Mouse (Mus musculus): ENCODE results near the gene Olfr543.
"Not testable (repeated sequence)": the region's sequence is repeated elsewhere in the genome, so short reads cannot be mapped to it uniquely, and the experiment has no call there.

Olfr543 gene

DNA sequence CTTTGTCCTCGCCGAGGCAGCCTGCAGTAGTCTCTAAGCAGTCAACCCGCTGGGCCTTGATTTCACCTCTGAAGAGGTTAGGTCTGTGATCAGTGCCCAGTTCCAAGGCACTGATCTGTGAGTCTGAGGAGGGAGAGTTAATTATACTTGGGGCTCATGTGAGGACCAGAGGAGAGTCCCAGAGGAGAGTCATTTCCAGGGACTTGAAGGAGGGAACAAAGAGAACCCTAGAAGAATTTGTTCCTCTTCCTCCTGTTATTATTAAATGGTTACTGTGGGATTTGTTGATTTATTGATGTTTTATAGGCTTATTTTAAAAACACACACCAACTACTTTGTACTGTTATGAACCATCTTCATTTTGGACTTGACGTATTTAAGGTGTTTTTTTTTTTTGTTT lies at the start of gene Olfr543:
Olfr543 (minus strand) TSS at position 101 of the 400 bp plus-strand sequence.
- DNase-seq, result no peak

DNA sequence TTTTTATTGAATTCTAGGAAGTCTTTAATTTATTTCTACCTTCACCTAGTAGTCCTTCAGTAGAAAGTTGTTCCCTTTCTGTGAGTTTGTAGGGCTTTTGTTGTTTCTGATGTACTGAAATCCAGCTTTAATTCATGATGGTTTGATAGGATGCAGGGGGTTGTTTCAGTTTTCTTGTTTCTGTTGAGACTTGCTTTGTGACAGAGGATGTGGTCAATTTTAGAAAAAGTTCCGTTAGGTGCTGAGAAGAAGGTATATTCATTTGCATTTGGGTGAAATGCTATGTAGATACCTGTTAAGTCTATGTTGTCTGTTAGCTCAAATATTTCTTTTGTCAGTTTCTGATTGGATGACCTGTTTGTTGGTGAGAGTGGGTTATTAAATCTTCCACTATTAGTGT lies 47.6 kb upstream of the Olfr543 start:
- no peak for DNase-seq

DNA sequence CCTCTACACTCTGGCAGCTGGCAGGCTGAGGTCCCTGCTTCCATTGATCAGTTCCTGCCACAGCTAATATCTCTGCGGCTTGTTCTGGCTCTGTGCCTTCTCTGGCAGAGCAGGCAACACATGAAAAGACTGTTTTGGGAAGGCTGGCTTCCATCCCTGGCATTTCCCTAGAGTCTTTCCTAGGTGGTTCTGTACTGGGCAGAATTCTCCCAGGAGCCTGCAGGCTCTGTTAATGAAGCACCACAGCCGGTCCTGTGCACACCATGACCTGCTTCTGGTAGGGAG lies 35.5 kb upstream of the Olfr543 start:
- DNase-seq, result no peak

DNA sequence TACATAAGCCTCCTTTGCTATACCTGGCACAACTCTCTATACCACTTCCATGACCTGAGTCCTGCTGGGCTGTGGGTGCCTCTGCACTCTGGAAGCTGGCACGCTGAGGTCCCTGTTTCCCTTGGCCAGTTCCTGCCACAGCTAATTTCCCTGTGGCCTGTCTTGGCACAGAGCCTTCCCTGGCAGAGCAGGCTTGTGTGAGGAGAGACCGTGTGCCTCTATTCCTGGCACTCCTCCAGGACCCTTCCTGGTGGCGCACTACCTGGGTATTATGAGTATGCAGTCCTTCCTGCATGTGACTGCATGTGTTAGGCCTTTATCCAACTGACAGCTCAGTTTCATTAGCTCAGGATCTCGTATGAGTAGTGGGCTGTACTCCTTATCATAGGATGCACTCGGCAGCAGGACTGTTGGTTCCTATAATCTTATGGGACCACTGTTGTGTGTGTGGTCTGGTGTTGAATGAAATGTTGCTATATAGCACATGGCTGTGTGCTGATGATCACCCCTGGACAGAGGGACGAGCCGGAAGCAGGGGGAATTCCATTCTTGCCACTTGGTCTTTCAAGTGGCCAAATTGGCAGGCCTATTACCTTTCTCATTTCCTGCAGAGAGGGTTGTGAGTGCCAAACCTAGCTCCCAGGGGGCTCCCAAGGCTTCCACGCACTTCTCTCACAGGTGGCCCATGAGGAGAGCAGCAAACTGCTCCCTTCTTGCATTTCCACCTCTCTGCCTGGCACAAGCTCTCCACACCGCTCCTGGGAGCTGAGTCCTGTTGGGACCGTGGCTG lies 35.0 kb upstream of the Olfr543 start:
- no peak for DNase-seq

DNA sequence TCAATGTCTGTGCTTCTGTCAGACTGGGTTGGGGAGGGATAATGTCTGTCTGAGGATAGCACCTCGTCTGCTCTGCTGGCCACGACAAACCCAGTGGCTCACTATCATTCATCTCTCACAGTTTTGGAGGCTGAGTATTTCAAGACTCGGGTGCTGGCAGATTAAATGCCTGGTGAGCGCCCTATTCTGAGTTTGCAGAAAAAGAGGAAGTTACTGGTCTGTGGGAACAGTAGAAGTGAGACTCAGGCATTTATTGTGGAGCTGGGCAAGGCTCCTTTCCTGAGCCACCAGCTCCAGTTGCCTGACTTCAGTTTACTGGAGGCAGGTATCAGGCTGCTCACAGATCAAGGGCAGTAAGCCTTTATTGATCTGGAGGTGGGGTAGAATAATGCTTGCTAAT lies 32.7 kb upstream of the Olfr543 start:
- no peak for DNase-seq

DNA sequence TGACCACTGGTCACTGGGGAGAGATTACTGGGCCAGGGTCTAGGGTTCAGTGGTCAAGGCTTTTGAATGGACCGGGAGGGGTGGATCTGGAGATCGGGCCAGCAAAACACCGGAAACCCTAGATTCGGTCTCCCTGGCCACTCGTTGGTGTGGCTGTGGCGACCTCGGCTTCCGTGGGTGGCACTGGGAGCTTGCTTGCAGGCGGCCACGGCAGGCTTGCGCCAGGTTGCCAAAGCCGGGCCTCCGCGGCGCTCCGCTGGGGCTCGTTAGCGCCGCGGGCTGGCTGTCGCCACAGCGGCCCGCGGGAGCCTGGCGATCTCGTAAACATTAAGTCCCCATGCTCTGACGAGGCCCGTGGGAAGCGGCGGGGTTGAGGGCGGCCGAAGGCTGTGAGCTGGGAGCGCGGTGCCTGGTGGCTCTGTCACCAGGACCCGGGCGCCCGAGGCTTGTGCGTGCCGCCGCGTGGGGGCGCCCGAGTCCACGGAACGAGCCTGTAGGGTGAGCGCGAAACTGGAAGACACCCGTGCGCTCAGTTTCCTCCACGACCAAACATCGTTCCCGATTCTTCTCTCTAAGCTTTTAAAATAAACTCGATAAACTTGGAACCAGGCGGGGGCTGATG lies 31.4 kb upstream of the Olfr543 start:
- DNase-seq, result peak; percentile 88

DNA sequence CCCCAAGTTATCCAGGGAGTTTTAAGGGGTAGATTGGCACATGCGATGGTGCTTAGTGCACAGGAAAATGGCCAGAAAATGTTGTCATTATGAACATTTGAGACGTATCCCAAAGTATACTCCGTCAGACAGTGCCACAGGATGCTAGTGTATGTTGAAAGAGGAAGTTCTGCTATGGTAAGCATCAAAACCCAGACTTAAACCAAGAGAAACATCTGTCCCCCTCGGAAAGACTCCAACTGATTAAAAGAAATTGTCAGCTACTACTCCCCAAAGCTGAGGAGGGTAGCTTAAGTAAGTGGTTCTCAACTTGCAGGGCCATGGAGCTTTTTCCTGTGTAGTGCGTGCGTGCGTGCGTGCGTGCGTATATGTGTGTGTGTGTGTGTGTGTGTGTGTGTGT lies 30.4 kb upstream of the Olfr543 start:
- no peak for DNase-seq

DNA sequence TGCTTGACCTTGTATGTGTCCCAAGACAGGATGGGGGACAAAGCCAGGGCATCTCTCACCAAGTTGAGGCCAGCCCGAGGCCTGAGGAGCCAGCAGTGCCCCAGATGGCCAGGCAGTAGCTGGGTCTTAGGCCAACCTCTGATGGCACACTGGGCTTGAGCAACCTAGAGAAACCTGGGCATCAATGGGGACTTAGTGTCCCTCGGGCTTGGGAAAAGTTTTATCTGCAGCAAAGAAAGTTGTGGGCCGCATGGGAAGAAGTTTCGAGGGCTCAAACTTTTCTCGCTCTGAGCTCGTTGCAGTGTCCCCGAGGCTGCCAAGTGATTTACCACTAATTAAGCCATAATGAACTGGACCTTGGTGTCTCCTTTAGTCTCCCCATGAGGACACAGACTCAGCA lies 28.2 kb upstream of the Olfr543 start:
- DNase-seq, result no peak

DNA sequence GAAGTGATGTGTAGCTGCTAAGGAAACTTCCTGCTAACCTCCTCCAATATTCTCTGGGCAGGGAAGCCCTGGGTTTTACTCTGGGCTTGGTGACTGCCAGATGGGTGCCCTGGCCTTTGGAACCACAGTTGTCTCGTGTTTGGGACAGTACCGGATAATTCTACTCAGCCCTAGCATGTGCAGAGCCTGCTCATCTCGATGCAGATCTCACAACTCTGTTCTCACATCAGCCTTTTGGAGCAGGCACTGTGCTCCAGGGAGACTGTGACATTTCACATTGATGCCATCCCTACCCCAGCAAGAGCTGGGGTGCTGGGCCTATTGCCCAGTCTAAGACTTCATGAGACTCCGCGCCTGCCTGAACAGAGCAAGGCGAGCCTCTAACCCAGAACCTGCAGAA lies 27.2 kb upstream of the Olfr543 start:
- no peak for DNase-seq

DNA sequence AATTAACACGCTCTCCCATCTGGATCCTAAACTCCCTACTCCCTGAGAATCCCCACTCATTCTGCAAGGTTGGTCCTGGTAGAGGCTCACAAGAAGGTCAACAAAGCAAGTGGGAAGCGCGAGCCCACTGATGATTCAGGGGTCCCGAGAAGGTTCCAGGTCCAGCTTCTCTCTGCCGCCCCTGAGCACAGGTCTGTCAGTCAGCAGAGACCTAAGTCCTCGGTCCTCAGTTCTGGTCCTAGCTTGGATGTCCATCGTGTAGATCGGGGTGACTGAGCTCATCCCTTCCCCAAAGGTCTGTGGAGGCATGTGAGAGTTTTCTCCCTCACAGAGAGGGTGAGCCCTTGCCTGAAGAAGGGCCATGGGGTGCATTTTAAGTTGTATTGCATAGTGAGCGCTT lies 26.6 kb upstream of the Olfr543 start:
- no peak for DNase-seq

DNA sequence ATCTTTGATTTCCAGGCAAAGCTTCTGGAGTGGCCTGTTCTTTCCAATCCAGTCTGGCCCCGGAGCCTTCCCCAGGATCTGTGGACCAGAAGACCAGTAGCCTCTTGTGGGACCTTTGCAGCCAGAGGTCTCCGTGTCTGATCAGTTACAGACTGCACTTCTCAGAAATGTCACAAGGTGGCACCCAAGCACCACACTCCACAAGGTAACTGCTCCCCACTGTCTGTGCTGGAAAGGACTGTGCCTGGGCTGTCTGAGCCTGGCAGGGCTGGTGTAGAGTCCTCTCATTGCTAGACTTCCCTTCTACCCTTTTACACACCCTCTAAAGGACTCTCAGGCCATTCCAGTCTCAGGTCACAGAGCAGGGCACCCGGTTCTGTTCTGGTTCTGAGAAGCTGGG lies 25.4 kb upstream of the Olfr543 start:
- peak; percentile 73 for DNase-seq

DNA sequence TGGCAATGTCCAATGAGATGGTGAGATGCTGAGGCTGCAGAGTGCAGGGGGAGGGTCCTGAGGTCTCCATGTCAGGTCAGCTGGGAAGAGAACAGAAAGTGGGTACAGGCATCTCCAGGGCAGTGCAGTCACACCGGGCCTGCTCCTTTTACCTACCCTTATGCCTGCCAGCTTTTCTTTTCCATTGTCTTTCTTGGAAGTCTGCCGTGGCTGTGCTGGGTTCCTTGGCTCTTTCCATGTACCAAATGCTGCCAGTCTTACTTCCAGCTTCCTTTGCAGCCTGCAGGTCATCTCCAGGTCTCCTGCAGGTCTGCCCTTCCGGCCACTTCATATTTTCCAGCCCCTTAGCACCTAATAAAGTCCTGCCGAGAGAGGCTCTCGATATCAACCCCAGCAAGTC lies 20.5 kb upstream of the Olfr543 start:
- DNase-seq, result no peak

DNA sequence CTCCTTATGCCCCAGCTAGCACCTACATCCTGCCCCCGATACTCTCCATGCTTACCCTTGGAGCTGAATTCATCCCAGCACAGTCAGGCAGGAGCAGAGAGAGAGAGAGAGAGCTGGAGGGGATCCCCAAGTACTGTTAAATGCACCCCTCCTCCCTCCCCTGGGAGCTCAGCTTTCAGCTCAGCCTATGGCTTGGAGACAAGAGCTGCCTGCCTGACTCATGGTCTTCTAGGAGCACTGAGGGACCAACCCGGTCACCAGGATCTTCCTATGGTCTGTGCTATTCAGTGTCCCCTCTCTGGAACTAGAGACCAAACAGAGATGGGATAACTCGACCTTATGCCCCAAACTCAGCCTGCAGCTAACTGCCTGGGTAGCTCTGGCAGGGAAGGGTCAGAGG lies 18.0 kb upstream of the Olfr543 start, which contains the start of gene Olfr545:
Olfr545 (minus strand) TSS at position 101 of the 400 bp plus-strand sequence.
- no peak for DNase-seq

DNA sequence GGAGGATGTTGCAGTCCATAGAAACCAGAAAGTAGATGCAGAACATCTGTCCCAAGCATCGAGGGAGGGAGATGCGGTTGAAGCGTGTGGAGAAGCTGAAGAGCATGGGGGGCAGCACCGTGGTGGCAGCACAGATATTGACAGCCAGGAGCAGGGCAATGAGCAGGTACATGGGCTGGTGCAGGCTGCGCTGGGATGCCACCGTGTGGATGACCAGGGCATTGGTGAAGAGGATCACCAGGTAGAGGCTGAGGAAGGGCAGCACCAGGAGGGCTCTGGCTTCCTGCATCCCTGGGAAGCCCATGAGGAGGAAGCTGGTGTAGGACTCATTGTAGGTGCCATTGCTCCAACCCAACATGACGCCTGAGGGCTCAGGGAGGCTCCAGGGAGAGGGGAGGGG lies 12.9 kb upstream of the Olfr543 start:
- not testable (repeated sequence) for DNase-seq

DNA sequence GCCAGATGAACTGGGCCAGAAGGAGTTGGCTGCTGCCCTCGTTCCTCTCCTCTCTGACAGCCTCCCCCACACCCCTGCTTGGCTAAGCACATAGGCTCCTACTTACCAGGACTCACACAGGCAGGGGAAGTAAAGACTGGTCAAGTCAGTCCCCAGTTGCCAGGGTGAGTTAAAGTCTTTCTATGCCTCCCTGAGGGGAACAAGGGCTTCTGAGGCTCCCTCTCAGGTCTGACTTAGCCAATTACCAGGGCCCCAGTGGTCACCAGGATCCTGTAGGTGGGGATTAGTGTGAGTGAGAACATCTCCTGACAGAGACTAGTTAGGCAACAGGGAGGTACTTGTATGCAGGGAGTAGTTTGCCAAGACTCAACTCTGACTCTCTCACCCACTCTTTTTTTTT lies 6.7 kb upstream of the Olfr543 start, which contains the start of gene Olfr544:
Olfr544 (minus strand) TSS at position 153 of the 400 bp plus-strand sequence.
- no peak for DNase-seq

DNA sequence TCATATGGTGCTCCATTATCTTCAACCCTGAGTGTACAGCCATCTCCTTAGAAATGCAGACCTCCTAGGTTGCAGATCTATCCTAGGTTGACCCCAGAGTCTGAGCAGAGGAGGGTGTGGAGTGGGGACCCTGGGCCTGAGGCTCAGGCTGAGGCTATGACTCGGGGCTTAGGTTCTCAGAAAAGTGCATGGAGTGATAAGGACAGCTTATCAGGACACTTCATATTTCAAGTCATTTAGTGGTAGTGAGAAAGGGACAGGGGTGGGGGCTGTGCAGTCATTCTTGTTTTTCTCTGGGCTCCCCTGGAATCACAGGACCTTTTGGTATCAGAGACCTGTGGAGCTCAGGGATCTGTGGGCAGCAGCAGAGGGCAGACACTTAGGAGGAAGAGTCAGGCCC lies 4.6 kb upstream of the Olfr543 start:
- DNase-seq, result no peak

DNA sequence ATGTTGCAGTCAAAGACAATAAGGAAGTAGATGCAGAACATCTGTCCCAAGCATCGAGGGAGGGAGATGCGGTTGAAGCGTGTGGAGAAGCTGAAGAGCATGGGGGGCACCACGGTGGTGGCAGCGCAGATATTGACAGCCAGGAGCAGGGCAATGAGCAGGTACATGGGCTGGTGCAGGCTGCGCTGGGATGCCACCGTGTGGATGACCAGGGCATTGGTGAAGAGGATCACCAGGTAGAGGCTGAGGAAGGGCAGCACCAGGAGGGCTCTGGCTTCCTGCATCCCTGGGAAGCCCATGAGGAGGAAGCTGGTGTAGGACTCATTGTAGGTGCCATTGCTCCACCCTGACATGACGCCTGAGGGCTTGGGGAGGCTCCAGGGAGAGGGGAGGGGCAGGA lies 3.3 kb upstream of the Olfr543 start:
- DNase-seq, result not testable (repeated sequence)

DNA sequence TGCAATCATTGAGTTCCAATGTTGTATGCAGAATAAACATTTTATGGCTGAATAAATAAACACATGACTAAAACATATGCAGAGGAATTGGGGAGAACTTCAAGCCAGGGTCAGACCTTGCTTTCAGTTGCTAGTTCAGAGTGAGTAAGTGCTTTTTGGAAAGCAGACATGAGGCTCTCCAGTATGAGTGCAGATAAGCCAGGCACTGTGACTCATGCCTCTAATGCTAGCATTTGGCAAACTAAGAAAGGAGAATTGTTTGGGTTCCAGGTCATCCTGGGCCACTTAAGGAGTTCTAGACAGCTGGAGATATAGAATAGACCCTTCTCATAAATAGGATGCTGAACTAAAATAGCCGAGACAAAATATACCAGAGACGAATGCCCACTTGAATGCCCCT lies 2.2 kb upstream of the Olfr543 start:
- no peak for DNase-seq

DNA sequence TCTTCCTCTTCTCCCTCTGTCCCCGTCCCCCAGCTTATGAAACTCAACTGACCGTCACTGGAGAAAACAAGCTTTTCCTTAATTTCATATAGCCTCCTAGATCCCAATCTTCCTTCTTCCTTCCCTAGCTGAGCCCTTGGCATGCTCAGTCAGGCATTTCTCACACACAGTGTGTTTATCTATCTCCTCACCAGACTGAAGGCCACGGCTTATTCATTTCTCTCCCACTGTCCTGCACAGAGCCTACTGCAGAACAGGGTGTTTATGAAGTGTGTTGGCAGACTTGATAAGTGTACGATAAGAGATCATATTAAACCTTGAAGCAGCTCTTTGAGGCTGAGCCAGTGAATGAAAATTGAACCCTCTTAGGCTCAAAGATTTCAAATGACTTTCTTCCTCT lies 658 bp downstream of the Olfr543 start:
- DNase-seq, result no peak

DNA sequence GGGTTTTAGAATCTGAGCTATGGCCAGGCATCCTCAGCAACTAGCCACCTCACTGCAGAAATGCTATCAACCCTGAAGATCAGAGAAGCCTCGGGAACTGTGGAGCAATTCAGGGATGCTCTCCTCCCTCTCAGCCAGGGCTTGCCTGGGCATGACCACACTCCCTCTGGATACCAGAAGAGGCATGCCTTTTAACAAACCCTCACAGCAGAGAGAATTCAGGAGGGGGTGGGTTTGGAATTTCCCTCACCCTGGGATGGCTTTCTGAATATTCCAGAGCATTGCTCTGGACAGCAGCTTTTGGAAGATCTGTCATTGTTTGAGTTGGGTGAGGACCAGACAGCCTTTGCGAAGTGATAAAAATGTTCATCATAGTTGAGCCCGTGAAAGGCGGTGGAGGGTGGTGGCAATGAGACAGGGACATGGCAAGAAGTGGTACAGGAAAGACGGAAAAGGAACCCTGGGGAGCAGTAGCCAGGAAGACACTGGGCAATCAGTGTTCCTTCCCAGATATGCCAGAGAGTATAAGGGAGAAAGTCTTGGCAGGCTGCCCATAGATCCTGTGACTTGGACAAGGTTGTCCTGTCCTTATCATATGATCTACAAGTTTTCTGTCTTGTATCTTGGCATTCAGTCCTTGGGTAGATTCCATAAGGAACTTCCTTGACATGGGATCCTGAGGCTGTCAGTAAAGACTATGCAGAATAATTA lies 2.0 kb downstream of the Olfr543 start:
- no peak for DNase-seq

DNA sequence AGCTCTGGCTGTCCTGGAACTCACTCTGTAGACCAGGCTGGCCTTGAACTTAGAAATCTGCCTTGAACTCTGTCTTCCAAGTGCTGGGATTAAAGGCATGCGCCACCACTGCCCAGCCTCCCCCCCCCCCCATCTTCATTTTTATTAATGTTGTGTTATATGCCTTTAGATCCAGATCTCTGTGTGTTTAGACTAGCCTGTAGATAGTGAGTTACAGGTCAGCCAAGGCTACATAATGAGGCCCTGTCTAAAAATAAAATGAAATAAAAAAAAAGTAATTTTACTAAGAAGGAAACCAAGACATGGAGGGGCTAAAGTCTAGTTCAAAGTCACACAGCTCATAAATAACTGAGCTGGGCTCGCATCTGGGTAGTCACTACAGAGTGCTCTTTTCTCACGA lies 2.6 kb downstream of the Olfr543 start:
- DNase-seq, result no peak

DNA sequence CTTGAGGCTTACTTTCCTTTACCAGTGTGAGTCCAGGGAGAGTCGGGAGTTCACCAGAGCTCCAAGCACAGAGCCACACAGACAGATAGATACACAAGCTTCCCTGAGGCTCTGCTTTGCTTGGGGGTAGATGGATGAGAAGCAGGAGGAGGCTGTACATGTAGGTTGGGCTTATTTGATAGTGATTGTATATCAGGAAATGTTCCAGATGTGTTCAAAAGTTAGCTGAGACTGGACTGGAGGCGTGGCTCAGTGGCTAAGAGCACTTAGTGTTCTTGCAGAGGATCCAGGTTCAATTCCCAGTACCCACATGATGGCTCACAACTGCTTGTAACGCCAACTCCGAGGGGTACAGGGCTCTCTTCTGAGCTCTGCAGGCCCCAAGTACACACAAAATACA lies 3.1 kb downstream of the Olfr543 start:
- DNase-seq, result no peak

DNA sequence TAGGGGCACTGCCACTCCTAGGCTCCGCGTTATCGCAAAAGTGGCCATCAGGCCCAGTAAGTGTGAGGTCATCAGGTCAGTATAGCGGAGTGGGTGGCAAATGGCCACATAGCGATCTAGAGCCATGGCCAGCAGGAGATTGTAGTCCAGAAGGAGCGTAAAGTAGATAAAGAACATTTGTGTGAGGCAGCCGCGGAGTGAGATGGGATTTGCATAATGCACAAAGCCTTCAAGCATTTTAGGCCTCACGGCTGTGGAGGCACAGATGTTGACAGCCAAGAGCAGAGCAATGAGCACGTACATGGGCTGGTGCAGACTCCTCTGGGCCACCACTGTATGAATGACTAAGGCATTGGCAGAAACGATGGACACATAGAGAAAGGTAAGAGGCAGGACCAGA lies 4.1 kb downstream of the Olfr543 start:
- DNase-seq, result no peak

DNA sequence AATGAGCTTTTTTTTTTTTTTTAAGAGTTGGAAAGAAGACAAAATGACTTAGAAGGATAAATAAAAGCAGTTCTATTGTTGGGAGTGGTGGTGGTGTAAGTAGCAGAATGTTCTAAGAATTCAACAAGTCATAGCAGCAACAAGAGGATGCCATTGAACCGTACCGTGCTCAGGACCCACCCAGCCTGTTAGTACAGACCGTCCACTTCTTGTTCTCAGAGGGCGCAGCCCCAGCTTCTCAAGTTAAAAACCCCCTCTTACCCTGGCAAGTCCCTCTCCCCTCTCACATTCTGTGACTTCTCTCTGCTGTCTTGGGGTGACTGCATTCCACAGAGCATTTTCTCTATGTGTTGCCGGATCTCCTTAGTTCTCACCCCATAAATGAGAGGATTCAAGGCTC lies 4.9 kb downstream of the Olfr543 start:
- DNase-seq, result no peak

Data from thymus, postnatal 25 days (tissue).